In the genomic region with DNA sequence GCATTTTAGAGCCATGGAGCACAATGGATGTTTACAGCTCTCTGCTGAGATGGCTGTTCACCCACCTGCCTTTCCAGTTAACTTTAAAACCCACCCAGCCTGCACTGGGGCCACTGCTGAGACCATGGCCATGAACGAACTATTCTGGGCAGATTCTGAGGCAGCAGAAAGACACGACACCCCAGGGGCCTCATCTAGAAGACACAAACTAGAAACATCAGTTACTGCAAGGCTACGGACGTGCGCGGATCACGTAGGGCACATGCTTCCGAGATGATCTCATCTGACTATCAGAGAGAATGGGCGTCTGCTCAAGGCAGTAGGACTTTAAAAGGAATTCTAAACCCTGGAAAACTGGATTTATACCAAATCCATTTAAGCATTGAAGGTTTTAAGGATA, we compare ENCODE assay signal across 10 mouse cellular contexts.
DNase-seq lines count a peak whose midpoint lies in the region; ATAC-seq lines count a peak whose summit lies in the region.
"Had no signal": no experiment of that assay in that cellular context is flagged by ENCODE, and none has a peak within 500 bp of the region (broad histone marks: within the 10 kb centered on the region; RNA-seq: fewer than 3 reads in every experiment).

No protein-coding gene starts in this region.

- H3K4me3 ChIP-seq in embryonic facial prominence, embryonic 13.5 days = no peak overlapping the region
- no peak overlapping the region for H3K4me3 ChIP-seq in embryonic facial prominence, embryonic 10.5 days
- no peak overlapping the region for H3K4me3 ChIP-seq in liver, embryonic 11.5 days (ENCODE audit: low read depth, low read length)
- H3K4me3 ChIP-seq: limb, embryonic 13.5 days had no signal

- H3K4me1 ChIP-seq in embryonic facial prominence, embryonic 13.5 days = no peaks in the 10 kb centered on the region
- no peaks in the 10 kb centered on the region for H3K4me1 ChIP-seq in embryonic facial prominence, embryonic 10.5 days
- no peaks in the 10 kb centered on the region for H3K4me1 ChIP-seq in liver, embryonic 11.5 days (replicated peaks; ENCODE audit: control insufficient read depth, insufficient read depth, low read length)
- H3K4me1 ChIP-seq: limb, embryonic 13.5 days had no signal

- no peak overlapping the region for H3K9ac ChIP-seq in embryonic facial prominence, embryonic 13.5 days
- no peak overlapping the region for H3K9ac ChIP-seq in liver, embryonic 11.5 days (ENCODE audit: low read depth, low read length)
- H3K9ac ChIP-seq: limb, embryonic 13.5 days had no signal

- peak overlapping the region; percentile 16; the same call in 1 of the 2 replicates for H3K27ac ChIP-seq in embryonic facial prominence, embryonic 13.5 days
- H3K27ac ChIP-seq in embryonic facial prominence, embryonic 10.5 days (replicated peaks) = no peak overlapping the region
- H3K27ac ChIP-seq in liver, embryonic 11.5 days (ENCODE audit: low read depth, low read length) = no peak overlapping the region
- H3K27ac ChIP-seq: limb, embryonic 13.5 days had no signal

- ATAC-seq in embryonic facial prominence, embryonic 13.5 days (ENCODE audit: insufficient number of reproducible peaks, insufficient read depth, low FRiP score, low TSS enrichment, low read depth) = no peak
- no peak for ATAC-seq in liver, embryonic 11.5 days (replicated peaks; ENCODE audit: low FRiP score)

- DNase-seq in embryonic facial prominence, embryonic 10.5 days (ENCODE audit: low spot score) = no peak
- peak; percentile 12 for DNase-seq in ovary, postnatal 14 days (ENCODE audit: low spot score)
- no peak for DNase-seq in ovary, adult 18-20 months (ENCODE audit: low spot score)
- DNase-seq in heart, postnatal 25 days (ENCODE audit: low spot score) = peak; percentile 7
- no peak for DNase-seq in T-cell, adult 2 months (ENCODE audit: low spot score)
- no peak for DNase-seq in liver
- no peak for DNase-seq in liver, embryonic 11.5 days (ENCODE audit: low spot score)
- DNase-seq: retina, postnatal 1 day had no signal

- no peaks in the 10 kb centered on the region for H3K27me3 ChIP-seq in embryonic facial prominence, embryonic 13.5 days
- H3K27me3 ChIP-seq in embryonic facial prominence, embryonic 10.5 days (replicated peaks; ENCODE audit: low read depth, poor library complexity, severe bottlenecking) = no peaks in the 10 kb centered on the region
- H3K27me3 ChIP-seq in liver, embryonic 11.5 days (replicated peaks; ENCODE audit: control insufficient read depth, insufficient read depth, low read length) = no peaks in the 10 kb centered on the region
- H3K27me3 ChIP-seq: limb, embryonic 13.5 days had no signal

- intact Hi-C loops in heart, postnatal 25 days (cut with DNase I) = no loop called here

- H3K36me3 ChIP-seq in embryonic facial prominence, embryonic 13.5 days = 0 out of 2 replicates have a peak, but pooled peaks cover 2% of the 10 kb centered on the region
- H3K36me3 ChIP-seq in embryonic facial prominence, embryonic 10.5 days (replicated peaks) = peaks cover 4% of the 10 kb centered on the region; the same call in 1 of the 2 replicates
- H3K36me3 ChIP-seq in liver, embryonic 11.5 days (ENCODE audit: control insufficient read depth, insufficient read depth, low read length) = no peaks in the 10 kb centered on the region

- H3K9me3 ChIP-seq in embryonic facial prominence, embryonic 13.5 days = no peaks in the 10 kb centered on the region
- no peaks in the 10 kb centered on the region for H3K9me3 ChIP-seq in embryonic facial prominence, embryonic 10.5 days
- H3K9me3 ChIP-seq in liver, embryonic 11.5 days (ENCODE audit: control insufficient read depth, low read length) = no peaks in the 10 kb centered on the region
- H3K9me3 ChIP-seq: limb, embryonic 13.5 days had no signal

- no peak overlapping the region for H3K4me2 ChIP-seq in embryonic facial prominence, embryonic 13.5 days
- no peak overlapping the region for H3K4me2 ChIP-seq in liver, embryonic 11.5 days
- H3K4me2 ChIP-seq: limb, embryonic 13.5 days had no signal

- 54% methylated on average over 9 of the region's 9 CpGs for WGBS in embryonic facial prominence, embryonic 13.5 days
- 79% methylated on average over 9 of the region's 9 CpGs for WGBS in embryonic facial prominence, embryonic 10.5 days
- WGBS in liver, embryonic 11.5 days = 73% methylated on average over 9 of the region's 9 CpGs

Comparison
In these comparisons a context has a peak if more than half of its experiments do, and no peak if none do; other contexts are left out.
1. DNase-seq: peak in ovary, postnatal 14 days (single experiment) and heart, postnatal 25 days (single experiment); none in embryonic facial prominence, embryonic 10.5 days (single experiment), ovary, adult 18-20 months (single experiment), T-cell, adult 2 months (single experiment), liver (single experiment) and liver, embryonic 11.5 days (single experiment).